Mouse (Mus musculus): Measurements from ENCODE around the gene Mettl13.

DNA sequence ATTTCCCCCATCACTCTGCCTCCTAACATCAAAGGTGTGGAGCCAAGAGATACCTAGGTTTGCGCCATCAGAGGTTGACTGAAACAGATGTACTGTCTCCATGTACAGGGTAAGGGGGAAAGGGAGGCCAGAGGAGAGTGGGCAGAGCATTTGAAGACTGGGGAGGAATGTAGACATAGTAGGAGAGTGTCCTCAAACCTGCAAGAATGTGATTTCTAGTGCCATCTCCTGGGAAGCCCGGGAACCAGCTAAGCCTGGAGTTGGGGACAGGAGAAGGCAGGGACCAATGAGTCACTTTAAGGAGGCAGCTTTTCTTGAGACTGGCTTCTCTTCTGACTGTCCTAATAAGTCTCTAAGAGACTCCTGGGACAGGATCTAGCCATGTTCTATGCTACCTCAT is 18.7 kb downstream of the Mettl13 start:
- TF ChIP-seq CTCF (IDR thresholded peaks at IDR 0.05; ENCODE audit: low read depth, low read length) (no peak), POLR2A (IDR thresholded peaks at IDR 0.05; ENCODE audit: insufficient read depth, low read length) (no peak)
